Mouse (Mus musculus): ENCODE data around the gene Mrps25. TPM values are rescaled to one million over a fixed set of nuclear protein-coding genes. Genes with fewer than 3 reads are reported as not detected.
A peak's percentile ranks its signal among the peaks of the same experiment; 100 is the strongest.

Gene Mrps25
- polyA plus RNA-seq, 1 experiment from 2014 or later: 69.3 TPM

GRCm38 (mm10) chr6:92184178-92184577 is 345 bp upstream of the Mrps25 start:
- WGBS (ENCODE audit: insufficient replicate concordance): 4% methylated on average over 10 of the region's 10 CpGs
- peak; percentile 58 for ATAC-seq
- H3K36me3 ChIP-seq: peaks cover 53% of the 10 kb centered on the region
- peak overlapping the region; percentile 55; the same call in 1 of the 2 replicates for H3K27ac ChIP-seq
- H3K4me1 ChIP-seq: peaks cover 39% of the 10 kb centered on the region
- peak overlapping the region; percentile 87 for H3K4me2 ChIP-seq
- H3K4me3 ChIP-seq: peak overlapping the region; percentile 88
- H3K9me3 ChIP-seq (replicated peaks): no peaks in the 10 kb centered on the region
- H3K9ac ChIP-seq: peak overlapping the region; percentile 83
- no peaks in the 10 kb centered on the region for H3K27me3 ChIP-seq (replicated peaks)

- H3K36me3 ChIP-seq: peaks cover 91% of the 10 kb centered on the region
Measured at GRCm38 (mm10) chr6:92176450-92176849, 7.4 kb downstream of the Mrps25 start.

GRCm38 (mm10) chr6:92162724-92163123 is 21.1 kb downstream of the Mrps25 start:
- H3K9me3 ChIP-seq (replicated peaks): no peaks in the 10 kb centered on the region
- no peak overlapping the region for H3K4me3 ChIP-seq
- no peak for ATAC-seq
- H3K4me2 ChIP-seq: no peak overlapping the region
- H3K9ac ChIP-seq: no peak overlapping the region
- H3K4me1 ChIP-seq: no peaks in the 10 kb centered on the region
- peaks cover 97% of the 10 kb centered on the region for H3K36me3 ChIP-seq
- H3K27me3 ChIP-seq (replicated peaks): no peaks in the 10 kb centered on the region
- no peak overlapping the region for H3K27ac ChIP-seq
- WGBS (ENCODE audit: insufficient replicate concordance): 82% methylated on average over 1 of the region's 1 CpGs

More at GRCm38 (mm10) chr6:92176450-92176849, 7.4 kb downstream of the Mrps25 start:
- WGBS (ENCODE audit: insufficient replicate concordance): 72% methylated on average over 1 of the region's 1 CpGs
- Histone ChIP-seq H3K27ac (no peak overlapping the region), H3K9me3 (replicated peaks) (no peaks in the 10 kb centered on the region), H3K4me3 (no peak overlapping the region), H3K9ac (no peak overlapping the region), H3K4me2 (no peak overlapping the region), H3K4me1 (peaks cover 13% of the 10 kb centered on the region; the same call in 1 of the 2 replicates), H3K27me3 (replicated peaks) (no peaks in the 10 kb centered on the region)
- ATAC-seq: no peak

- no peak overlapping the region for H3K27ac ChIP-seq
- no peak for ATAC-seq
- H3K27me3 ChIP-seq (replicated peaks): no peaks in the 10 kb centered on the region
- no peaks in the 10 kb centered on the region for H3K4me1 ChIP-seq
- H3K4me2 ChIP-seq: no peak overlapping the region
- peaks cover 99% of the 10 kb centered on the region for H3K36me3 ChIP-seq
- H3K4me3 ChIP-seq: no peak overlapping the region
- WGBS (ENCODE audit: insufficient replicate concordance): 79% methylated on average over 3 of the region's 3 CpGs
- no peak overlapping the region for H3K9ac ChIP-seq
- no peaks in the 10 kb centered on the region for H3K9me3 ChIP-seq (replicated peaks)
Measured at GRCm38 (mm10) chr6:92158801-92159200, 25.0 kb downstream of the Mrps25 start.

GRCm38 (mm10) chr6:92153774-92154173 is 30.1 kb downstream of the Mrps25 start:
- Histone ChIP-seq H3K36me3 (peaks cover 90% of the 10 kb centered on the region), H3K9ac (no peak overlapping the region), H3K27me3 (replicated peaks) (no peaks in the 10 kb centered on the region), H3K4me1 (no peaks in the 10 kb centered on the region), H3K27ac (no peak overlapping the region), H3K4me3 (no peak overlapping the region), H3K9me3 (replicated peaks) (no peaks in the 10 kb centered on the region), H3K4me2 (no peak overlapping the region)
- 64% methylated on average over 1 of the region's 1 CpGs for WGBS (ENCODE audit: insufficient replicate concordance)
- no peak for ATAC-seq

GRCm38 (mm10) chr6:92145881-92146280 is 38.0 kb downstream of the Mrps25 start:
- 90% methylated on average over 4 of the region's 4 CpGs for WGBS (ENCODE audit: insufficient replicate concordance)
- Histone ChIP-seq H3K27me3 (replicated peaks) (no peaks in the 10 kb centered on the region), H3K9me3 (replicated peaks) (no peaks in the 10 kb centered on the region), H3K27ac (no peak overlapping the region), H3K9ac (no peak overlapping the region), H3K36me3 (peaks cover 66% of the 10 kb centered on the region), H3K4me3 (no peak overlapping the region), H3K4me1 (no peaks in the 10 kb centered on the region), H3K4me2 (no peak overlapping the region)
- ATAC-seq: no peak

- WGBS (ENCODE audit: insufficient replicate concordance): 88% methylated on average over 2 of the region's 2 CpGs
Measured at GRCm38 (mm10) chr6:92136356-92136755, 47.5 kb downstream of the Mrps25 start.

GRCm38 (mm10) chr6:92133617-92134016 is 50.2 kb downstream of the Mrps25 start:
- H3K27ac ChIP-seq: no peak overlapping the region
- no peak for ATAC-seq
- no peaks in the 10 kb centered on the region for H3K9me3 ChIP-seq (replicated peaks)
- H3K4me2 ChIP-seq: no peak overlapping the region
- H3K4me1 ChIP-seq: peaks cover 21% of the 10 kb centered on the region
- H3K36me3 ChIP-seq: peaks cover 9% of the 10 kb centered on the region; the same call in 1 of the 2 replicates
- H3K4me3 ChIP-seq: no peak overlapping the region
- H3K9ac ChIP-seq: no peak overlapping the region
- 82% methylated on average over 2 of the region's 2 CpGs for WGBS (ENCODE audit: insufficient replicate concordance)
- no peaks in the 10 kb centered on the region for H3K27me3 ChIP-seq (replicated peaks)

More at GRCm38 (mm10) chr6:92136356-92136755, 47.5 kb downstream of the Mrps25 start:
- H3K27ac ChIP-seq: no peak overlapping the region
- H3K9ac ChIP-seq: no peak overlapping the region
- no peak for ATAC-seq
- no peak overlapping the region for H3K4me2 ChIP-seq
- peaks cover 23% of the 10 kb centered on the region for H3K36me3 ChIP-seq
- H3K9me3 ChIP-seq (replicated peaks): no peaks in the 10 kb centered on the region
- H3K27me3 ChIP-seq (replicated peaks): no peaks in the 10 kb centered on the region
- H3K4me1 ChIP-seq: peaks cover 14% of the 10 kb centered on the region
- H3K4me3 ChIP-seq: no peak overlapping the region

- H3K4me1 ChIP-seq: peaks cover 21% of the 10 kb centered on the region
Measured at GRCm38 (mm10) chr6:92132021-92132911, 51.6 kb downstream of the Mrps25 start.

GRCm38 (mm10) chr6:92131456-92131855 is 52.4 kb downstream of the Mrps25 start:
- Histone ChIP-seq H3K4me3 (no peak overlapping the region), H3K9me3 (replicated peaks) (no peaks in the 10 kb centered on the region), H3K4me1 (peaks cover 21% of the 10 kb centered on the region), H3K27me3 (replicated peaks) (no peaks in the 10 kb centered on the region), H3K27ac (no peak overlapping the region), H3K9ac (no peak overlapping the region), H3K36me3 (peaks cover 9% of the 10 kb centered on the region; the same call in 1 of the 2 replicates), H3K4me2 (no peak overlapping the region)
- ATAC-seq: no peak
- 77% methylated on average over 1 of the region's 1 CpGs for WGBS (ENCODE audit: insufficient replicate concordance)

More at GRCm38 (mm10) chr6:92132021-92132911, 51.6 kb downstream of the Mrps25 start:
- Histone ChIP-seq H3K27ac (no peak overlapping the region), H3K9me3 (replicated peaks) (no peaks in the 10 kb centered on the region), H3K4me3 (no peak overlapping the region), H3K9ac (no peak overlapping the region), H3K27me3 (replicated peaks) (no peaks in the 10 kb centered on the region), H3K4me2 (no peak overlapping the region), H3K36me3 (peaks cover 9% of the 10 kb centered on the region; the same call in 1 of the 2 replicates)
- WGBS (ENCODE audit: insufficient replicate concordance): 79% methylated on average over 3 of the region's 3 CpGs
- no peak for ATAC-seq

- Histone ChIP-seq H3K27me3 (replicated peaks) (no peaks in the 10 kb centered on the region), H3K9me3 (replicated peaks) (no peaks in the 10 kb centered on the region), H3K4me2 (no peak overlapping the region), H3K4me3 (no peak overlapping the region), H3K4me1 (peaks cover 13% of the 10 kb centered on the region), H3K9ac (no peak overlapping the region), H3K27ac (no peak overlapping the region), H3K36me3 (no peaks in the 10 kb centered on the region)
- 92% methylated on average over 1 of the region's 1 CpGs for WGBS (ENCODE audit: insufficient replicate concordance)
- no peak for ATAC-seq
Measured at GRCm38 (mm10) chr6:92126861-92127468, 56.9 kb downstream of the Mrps25 start.

- no peaks in the 10 kb centered on the region for H3K4me1 ChIP-seq
- no peak overlapping the region for H3K4me3 ChIP-seq
- no peaks in the 10 kb centered on the region for H3K9me3 ChIP-seq (replicated peaks)
- H3K27me3 ChIP-seq (replicated peaks): no peaks in the 10 kb centered on the region
- ATAC-seq: no peak
- no peak overlapping the region for H3K4me2 ChIP-seq
- no peak overlapping the region for H3K27ac ChIP-seq
- H3K36me3 ChIP-seq: no peaks in the 10 kb centered on the region
- no peak overlapping the region for H3K9ac ChIP-seq
Measured at GRCm38 (mm10) chr6:92124547-92124946, 59.3 kb downstream of the Mrps25 start.
